ENCODE assay signal across 9 mouse cellular contexts in the genomic region with DNA sequence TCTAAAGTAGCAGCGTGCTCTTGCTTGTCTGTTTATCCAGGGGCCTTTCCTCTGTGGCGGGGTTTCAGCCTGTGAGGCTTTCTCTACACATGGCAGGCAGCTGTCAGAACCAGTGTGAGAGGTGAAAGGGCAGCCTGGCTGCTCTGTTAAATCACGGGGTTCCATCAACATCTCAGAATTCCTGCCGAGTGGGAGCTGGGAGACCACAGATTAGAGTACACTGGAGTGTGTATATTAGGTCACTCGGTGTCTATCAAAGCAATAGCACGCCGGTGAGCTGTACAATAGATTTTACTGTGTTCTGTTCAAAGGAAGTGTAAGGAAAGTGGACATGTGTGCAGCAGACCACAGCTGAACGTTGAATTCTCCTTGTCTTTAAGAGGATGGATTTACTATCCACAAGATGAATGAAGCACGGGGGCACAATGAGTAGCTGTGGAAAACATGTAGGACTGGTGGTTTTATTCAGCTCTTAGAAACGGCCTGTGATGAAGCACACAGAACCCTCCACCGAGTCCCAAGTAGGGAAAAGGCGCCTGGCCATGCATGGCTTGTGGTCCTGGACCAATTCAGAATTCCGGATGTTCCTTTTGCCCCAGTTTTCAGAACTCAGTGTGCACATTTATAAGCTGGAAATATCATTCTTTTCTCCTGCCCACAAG.
DNase-seq lines count a peak whose midpoint lies in the region; ATAC-seq lines count a peak whose summit lies in the region.
"Had no signal": no experiment of that assay in that cellular context is flagged by ENCODE, and none has a peak within 500 bp of the region (broad histone marks: within the 10 kb centered on the region; RNA-seq: fewer than 3 reads in every experiment).

No protein-coding gene starts in this region.

- DNase-seq in kidney, adult 9 months = peak; percentile 13
- DNase-seq in frontal cortex, postnatal 10 days (ENCODE audit: low spot score in 2 of 2) = no peak
- no peak for DNase-seq in ovary, adult 18-20 months (ENCODE audit: low spot score)
- DNase-seq in cerebellum, adult 9-10 months = no peak
- DNase-seq in cerebellum, postnatal 36 days = no peak

- no peaks in the 10 kb centered on the region for H3K9me3 ChIP-seq in forebrain, embryonic 12.5 days
- H3K9me3 ChIP-seq in midbrain, embryonic 12.5 days = no peaks in the 10 kb centered on the region
- H3K9me3 ChIP-seq: liver, embryonic 15.5 days had no signal

- H3K4me2 ChIP-seq in forebrain, embryonic 12.5 days = no peak overlapping the region
- no peak overlapping the region for H3K4me2 ChIP-seq in midbrain, embryonic 12.5 days (replicated peaks)
- H3K4me2 ChIP-seq: liver, embryonic 15.5 days had no signal

- peak overlapping the region; percentile 83 for H3K27ac ChIP-seq in brown adipose tissue, adult 24 weeks (replicated peaks; ENCODE audit: low read depth, low read length)
- H3K27ac ChIP-seq in forebrain, embryonic 12.5 days = peak overlapping the region; percentile 76
- peak overlapping the region; percentile 75 for H3K27ac ChIP-seq in midbrain, embryonic 12.5 days (replicated peaks)
- H3K27ac ChIP-seq: liver, embryonic 15.5 days had no signal

- peak; percentile 85 for ATAC-seq in forebrain, embryonic 12.5 days (ENCODE audit: low FRiP score)
- ATAC-seq in midbrain, embryonic 12.5 days (ENCODE audit: low FRiP score, low read depth) = peak; percentile 87

- no peak overlapping the region for H3K9ac ChIP-seq in forebrain, embryonic 12.5 days
- no peak overlapping the region for H3K9ac ChIP-seq in midbrain, embryonic 12.5 days (replicated peaks)
- H3K9ac ChIP-seq: liver, embryonic 15.5 days had no signal

- H3K27me3 ChIP-seq in forebrain, embryonic 12.5 days = no peaks in the 10 kb centered on the region
- no peaks in the 10 kb centered on the region for H3K27me3 ChIP-seq in midbrain, embryonic 12.5 days
- H3K27me3 ChIP-seq: liver, embryonic 15.5 days had no signal

- no peaks in the 10 kb centered on the region for H3K36me3 ChIP-seq in forebrain, embryonic 12.5 days (replicated peaks)
- no peaks in the 10 kb centered on the region for H3K36me3 ChIP-seq in midbrain, embryonic 12.5 days
- H3K36me3 ChIP-seq: liver, embryonic 15.5 days had no signal

- WGBS in forebrain, embryonic 12.5 days = 16% methylated on average over 13 of the region's 13 CpGs
- WGBS in midbrain, embryonic 12.5 days = 14% methylated on average over 13 of the region's 13 CpGs

- no peak overlapping the region for H3K4me3 ChIP-seq in brown adipose tissue, adult 24 weeks (ENCODE audit: insufficient read depth, low read depth, low read length)
- H3K4me3 ChIP-seq in forebrain, embryonic 12.5 days (replicated peaks) = no peak overlapping the region
- no peak overlapping the region for H3K4me3 ChIP-seq in midbrain, embryonic 12.5 days
- H3K4me3 ChIP-seq: liver, embryonic 15.5 days had no signal

- peaks cover 6% of the 10 kb centered on the region; the same call in 1 of the 2 replicates for H3K4me1 ChIP-seq in brown adipose tissue, adult 24 weeks (ENCODE audit: control insufficient read depth, insufficient read depth, insufficient read length, low read length)
- H3K4me1 ChIP-seq in forebrain, embryonic 12.5 days = peaks cover 20% of the 10 kb centered on the region
- H3K4me1 ChIP-seq in midbrain, embryonic 12.5 days = peaks cover 21% of the 10 kb centered on the region
- H3K4me1 ChIP-seq: liver, embryonic 15.5 days had no signal
